Mouse (Mus musculus) embryonic facial prominence, embryonic 11.5 days (tissue): ENCODE measurements around the gene Ick. TPM values are rescaled to one million over a fixed set of nuclear protein-coding genes. Genes with fewer than 3 reads are reported as not detected.
A peak's percentile ranks its signal among the peaks of the same experiment; 100 is the strongest.

Experiments
- ATAC-seq: fragments of 200-750 bp; cut with Nextera tagmentation; replicated peaks from 2 replicates; pipeline ENCODE4 v1.8.0; 2017; ENCODE audit warnings: low read depth; ENCODE audit not compliant: insufficient number of reproducible peaks, low FRiP score, low TSS enrichment
- DNase-seq: peaks from one replicate; pipeline ENCODE4 v3.0.0-alpha.2; 2015; ENCODE audit warnings: low spot score
- H3K27ac ChIP-seq: fragments of 300-500 bp; sonication (generic); replicated peaks from 2 replicates; pipeline ENCODE4 v1.5.1; 2014; ENCODE audit warnings: mild to moderate bottlenecking, low read depth, low read length, control low read depth
- H3K27me3 ChIP-seq: fragments of 300-500 bp; sonication (generic); 2 replicates; pipeline ENCODE4 v1.6.1; 2014; ENCODE audit warnings: mild to moderate bottlenecking, low read length, moderate library complexity, mixed read lengths; ENCODE audit not compliant: control insufficient read depth, insufficient read depth
- H3K36me3 ChIP-seq: fragments of 300-500 bp; sonication (generic); replicated peaks from 2 replicates; pipeline ENCODE4 v1.6.1; 2014; ENCODE audit warnings: low read depth, mild to moderate bottlenecking, low read length, moderate library complexity, mixed read lengths; ENCODE audit not compliant: control insufficient read depth, insufficient read depth
- H3K4me1 ChIP-seq: fragments of 300-500 bp; sonication (generic); 2 replicates; pipeline ENCODE4 v1.6.1; 2014; ENCODE audit warnings: low read length, mixed read lengths; ENCODE audit not compliant: control insufficient read depth, insufficient read depth
- H3K4me2 ChIP-seq: fragments of 300-500 bp; sonication (generic); 2 replicates; pipeline ENCODE4 v1.6.1; 2014; ENCODE audit warnings: low read depth, mild to moderate bottlenecking, control low read depth, low read length, moderate library complexity
- H3K4me3 ChIP-seq: fragments of 300-500 bp; sonication (generic); 2 replicates; pipeline ENCODE4 v1.5.1; 2014; ENCODE audit warnings: low read depth, low read length, control low read depth
- H3K9ac ChIP-seq: fragments of 300-500 bp; sonication (generic); replicated peaks from 2 replicates; pipeline ENCODE4 v1.6.1; 2014; ENCODE audit warnings: mild to moderate bottlenecking, control low read depth, low read length
- H3K9me3 ChIP-seq: fragments of 300-500 bp; sonication (generic); replicated peaks from 2 replicates; pipeline ENCODE4 v1.6.1; 2016; ENCODE audit warnings: mild to moderate bottlenecking, low read length, inconsistent platforms, mixed read lengths; ENCODE audit not compliant: control insufficient read depth
- WGBS: fragments of 180-500 bp; shearing (Covaris S2); extraction: QIAGEN DNeasy Blood & Tissue Kit; methylation state at CpG from one replicate; pipeline ENCODE4 v1.1.7; 2014; 5-methylcytosine and 5-hydroxymethylcytosine counted together
- polyA plus RNA-seq: library from polyadenylated mRNA; unstranded; fragments of >200 nt; fragmentation: Nextera tagmentation; extraction: Ambion mirVana; gene quantifications from 2 replicates; pipeline ENCODE4 v1.2.1, GENCODE M21; 2014

Ick gene
- polyA plus RNA-seq, 1 experiment from 2014 or later = 33.4 TPM

DNA sequence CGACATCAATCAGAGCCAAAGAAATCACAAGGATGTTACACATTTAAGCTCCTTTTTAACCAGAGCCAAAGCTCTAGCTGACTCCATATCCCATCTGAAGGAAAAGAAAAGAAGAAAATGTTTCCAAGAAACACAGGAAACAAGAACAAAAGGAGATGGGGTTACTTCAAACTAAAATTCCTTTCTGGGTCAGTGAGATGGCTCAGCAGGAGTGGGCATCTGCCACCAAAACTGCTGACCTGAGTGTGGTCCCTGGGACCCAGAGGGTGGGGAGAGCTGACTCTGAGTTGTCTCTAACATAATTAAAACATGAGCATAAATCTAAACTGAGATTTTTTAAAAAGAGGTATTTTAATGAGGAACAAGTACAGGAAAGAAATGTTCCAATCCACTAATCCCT is 19.1 kb upstream of the Ick start:
- no peak overlapping the region for H3K4me3 ChIP-seq
- H3K4me2 ChIP-seq = no peak overlapping the region
- ATAC-seq (no peak), DNase-seq (no peak)
- no peaks in the 10 kb centered on the region for H3K27me3 ChIP-seq
- H3K4me1 ChIP-seq = no peaks in the 10 kb centered on the region
- no peak overlapping the region for H3K9ac ChIP-seq
- H3K36me3 ChIP-seq = no peaks in the 10 kb centered on the region; the same call in 1 of the 2 replicates
- H3K27ac ChIP-seq = no peak overlapping the region
- 82% methylated on average over 1 of the region's 1 CpGs for WGBS
- H3K9me3 ChIP-seq = no peaks in the 10 kb centered on the region

DNA sequence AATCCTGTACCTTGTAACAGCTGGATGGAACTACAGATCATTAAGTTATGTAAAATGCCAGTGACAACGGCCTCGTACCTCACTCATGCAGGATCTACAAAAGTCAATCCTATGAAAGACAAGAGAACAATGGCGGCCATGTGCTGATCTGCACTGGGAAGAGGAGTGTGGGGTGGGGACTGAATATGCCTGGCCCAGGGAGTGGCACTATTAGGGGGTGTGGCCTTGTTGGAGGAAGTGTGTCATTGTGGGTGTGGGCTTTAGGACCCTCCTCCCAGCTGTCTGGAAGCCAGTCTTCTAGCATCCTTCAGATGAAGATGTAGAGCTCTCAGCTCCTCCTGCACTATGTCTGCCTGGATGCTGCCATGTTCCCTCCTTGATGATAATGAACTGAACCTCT is 18.4 kb upstream of the Ick start:
- H3K4me1 ChIP-seq = no peaks in the 10 kb centered on the region
- H3K4me3 ChIP-seq = no peak overlapping the region
- no peaks in the 10 kb centered on the region; the same call in 1 of the 2 replicates for H3K36me3 ChIP-seq
- DNase-seq = no peak
- no peak for ATAC-seq
- no peak overlapping the region for H3K27ac ChIP-seq
- no peak overlapping the region for H3K9ac ChIP-seq
- no peak overlapping the region for H3K4me2 ChIP-seq
- H3K27me3 ChIP-seq = no peaks in the 10 kb centered on the region
- 94% methylated on average over 3 of the region's 3 CpGs for WGBS
- H3K9me3 ChIP-seq = no peaks in the 10 kb centered on the region

DNA sequence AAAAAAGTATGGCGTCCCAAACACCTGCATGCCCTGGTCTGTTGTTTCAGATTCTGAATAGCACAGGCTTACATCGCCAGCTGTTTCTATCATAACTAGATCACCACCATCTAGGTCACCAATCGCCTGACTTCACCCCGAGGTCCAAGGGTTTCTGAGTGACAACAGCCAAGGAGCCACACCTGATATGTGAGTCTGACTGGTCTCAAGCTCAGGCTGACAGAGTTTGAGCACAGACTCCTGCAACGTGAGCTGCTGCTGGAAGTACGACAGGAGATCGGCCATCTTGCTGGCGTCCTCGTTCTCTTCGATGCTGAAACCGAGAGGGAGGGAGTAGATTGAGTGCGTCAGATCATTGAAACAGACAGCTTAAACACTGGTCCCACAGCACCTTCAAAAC is 13.3 kb upstream of the Ick start:
- Histone ChIP-seq H3K4me1 (no peaks in the 10 kb centered on the region), H3K27me3 (no peaks in the 10 kb centered on the region), H3K9ac (no peak overlapping the region), H3K4me2 (no peak overlapping the region), H3K36me3 (peaks cover 4% of the 10 kb centered on the region), H3K9me3 (no peaks in the 10 kb centered on the region), H3K4me3 (no peak overlapping the region), H3K27ac (no peak overlapping the region)
- DNase-seq (no peak), ATAC-seq (no peak)
- 94% methylated on average over 12 of the region's 12 CpGs for WGBS

DNA sequence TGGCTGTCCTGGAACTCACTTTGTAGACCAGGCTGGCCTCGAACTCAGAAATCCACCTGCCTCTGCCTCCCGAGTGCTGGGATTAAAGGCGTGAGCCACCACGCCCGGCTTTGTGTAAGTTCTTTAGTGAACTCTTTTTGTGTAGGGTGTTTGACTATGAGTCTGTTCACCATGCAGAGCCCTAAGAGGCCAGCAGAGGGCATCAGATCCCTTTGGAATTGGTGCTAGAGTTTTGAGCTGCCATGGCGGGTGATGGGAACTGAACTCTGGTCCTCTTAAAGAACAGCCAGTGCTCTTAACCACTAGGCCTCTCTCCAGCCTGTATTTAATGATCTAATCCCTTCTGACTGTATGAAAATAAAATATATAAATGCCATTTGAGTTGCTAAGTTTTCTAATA is 12.6 kb upstream of the Ick start:
- Histone ChIP-seq H3K4me1 (no peaks in the 10 kb centered on the region), H3K4me2 (no peak overlapping the region), H3K9ac (no peak overlapping the region), H3K9me3 (no peaks in the 10 kb centered on the region), H3K27ac (no peak overlapping the region), H3K36me3 (peaks cover 4% of the 10 kb centered on the region), H3K4me3 (no peak overlapping the region), H3K27me3 (no peaks in the 10 kb centered on the region)
- DNase-seq (peak; percentile 6), ATAC-seq (no peak)
- 93% methylated on average over 6 of the region's 6 CpGs for WGBS

DNA sequence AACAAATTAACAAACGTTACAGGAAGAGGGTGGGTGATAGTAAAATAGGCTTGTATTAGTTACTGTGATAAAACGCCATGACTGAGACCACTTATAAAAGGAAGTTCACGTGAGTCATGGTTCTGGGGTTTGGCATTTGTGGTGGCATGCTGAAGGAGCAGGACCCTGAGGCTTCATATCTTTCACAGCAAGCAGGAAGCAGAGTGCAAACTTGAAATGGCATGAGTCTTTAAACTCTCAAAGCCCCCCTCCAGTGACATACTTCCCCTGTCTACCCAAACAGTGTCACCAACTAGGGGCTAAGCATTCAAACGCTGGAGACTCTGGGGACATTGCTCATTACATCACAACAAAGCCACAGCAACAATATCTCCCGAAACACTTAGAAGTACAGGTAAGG is 8.0 kb upstream of the Ick start:
- H3K4me2 ChIP-seq = no peak overlapping the region
- no peak overlapping the region for H3K4me3 ChIP-seq
- no peak for DNase-seq
- H3K27me3 ChIP-seq = no peaks in the 10 kb centered on the region
- H3K36me3 ChIP-seq = peaks cover 4% of the 10 kb centered on the region; the same call in 1 of the 2 replicates
- H3K9ac ChIP-seq = no peak overlapping the region
- H3K27ac ChIP-seq = no peak overlapping the region
- H3K4me1 ChIP-seq = no peaks in the 10 kb centered on the region
- 82% methylated on average over 5 of the region's 5 CpGs for WGBS
- no peaks in the 10 kb centered on the region for H3K9me3 ChIP-seq
- no peak for ATAC-seq

DNA sequence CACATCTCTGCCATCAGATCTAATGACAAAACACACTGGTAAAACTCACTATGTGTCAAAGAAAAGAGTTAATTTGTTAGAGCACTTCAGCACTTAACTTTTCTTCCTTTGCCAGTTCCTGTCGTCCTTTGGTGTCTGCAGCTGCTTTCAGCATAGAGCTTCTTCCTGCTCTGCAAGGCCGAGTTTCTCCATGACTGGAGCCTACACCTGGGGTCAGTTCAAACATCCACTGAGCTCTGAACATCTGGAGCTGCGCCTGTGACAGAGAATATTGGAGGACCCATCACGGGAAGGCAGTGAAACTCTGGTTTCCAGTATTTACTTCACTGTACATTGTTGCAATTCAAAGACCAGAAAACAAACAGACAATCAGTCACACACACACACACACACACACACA is 7.6 kb upstream of the Ick start:
- Histone ChIP-seq H3K4me1 (no peaks in the 10 kb centered on the region), H3K36me3 (peaks cover 4% of the 10 kb centered on the region; the same call in 1 of the 2 replicates), H3K4me3 (no peak overlapping the region), H3K27me3 (no peaks in the 10 kb centered on the region), H3K27ac (no peak overlapping the region), H3K4me2 (no peak overlapping the region), H3K9ac (no peak overlapping the region), H3K9me3 (no peaks in the 10 kb centered on the region)
- WGBS = 68% methylated on average over 4 of the region's 4 CpGs
- DNase-seq = no peak
- no peak for ATAC-seq

DNA sequence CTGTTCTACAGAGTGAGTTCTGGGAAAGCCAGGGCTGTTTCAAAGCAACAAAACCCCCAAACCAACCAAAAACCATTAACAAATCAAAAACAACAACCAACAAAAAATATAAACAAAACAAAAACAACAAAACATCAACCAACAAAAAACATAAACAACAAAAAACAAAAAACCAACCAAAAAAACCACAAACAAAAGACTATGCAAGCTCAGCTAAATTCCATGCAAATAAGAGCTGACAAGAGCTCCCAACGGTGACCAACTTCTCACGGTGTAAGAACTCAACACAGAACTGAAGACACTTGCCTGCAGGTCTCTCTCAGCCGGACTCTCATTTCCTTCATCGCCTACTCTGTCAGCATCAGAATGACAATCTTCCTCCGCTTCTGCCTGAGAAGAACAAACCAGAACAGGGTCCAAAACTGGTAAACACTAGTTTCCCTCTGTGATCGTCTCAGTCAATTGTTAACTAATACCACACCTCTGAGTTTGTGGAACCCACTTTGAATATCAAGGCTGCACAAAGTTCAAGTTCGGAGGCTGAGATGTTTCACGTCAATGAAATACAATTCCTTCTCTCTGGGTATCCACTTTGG is 4.9 kb upstream of the Ick start:
- Histone ChIP-seq H3K9me3 (no peaks in the 10 kb centered on the region), H3K27ac (no peak overlapping the region), H3K4me2 (no peak overlapping the region), H3K4me1 (no peaks in the 10 kb centered on the region), H3K4me3 (no peak overlapping the region), H3K27me3 (no peaks in the 10 kb centered on the region), H3K36me3 (no peaks in the 10 kb centered on the region), H3K9ac (no peak overlapping the region)
- 91% methylated on average over 8 of the region's 8 CpGs for WGBS
- no peak for ATAC-seq
- no peak for DNase-seq

GRCm38 (mm10) chr9:78104973-78105372 is 4.0 kb upstream of the Ick start:
- Histone ChIP-seq H3K4me3 (no peak overlapping the region), H3K9ac (no peak overlapping the region), H3K9me3 (no peaks in the 10 kb centered on the region), H3K4me2 (no peak overlapping the region), H3K36me3 (no peaks in the 10 kb centered on the region), H3K27me3 (no peaks in the 10 kb centered on the region), H3K27ac (no peak overlapping the region), H3K4me1 (no peaks in the 10 kb centered on the region)
- WGBS = 90% methylated on average over 6 of the region's 6 CpGs
- DNase-seq = no peak
- ATAC-seq = no peak
